Mouse (Mus musculus) kidney, adult 2 months (tissue): ENCODE data around the gene Slc23a2. TPM values are rescaled to one million over a fixed set of nuclear protein-coding genes. Genes with fewer than 3 reads are reported as not detected.

Source experiments
- DNase-seq: peaks from one replicate; pipeline ENCODE4 v3.0.0; 2021
- H3K27ac ChIP-seq: fragments of 200-500 bp; 2 replicates; pipeline ENCODE4 v1.5.1; 2012; ENCODE audit warnings: low read depth, low read length, control low read depth, inconsistent platforms; ENCODE audit not compliant: insufficient read depth
- H3K27me3 ChIP-seq: fragments of 200-500 bp; replicated peaks from 2 replicates; pipeline ENCODE4 v1.6.1; 2012; ENCODE audit warnings: mild to moderate bottlenecking, moderate library complexity, low read length, inconsistent platforms; ENCODE audit not compliant: control insufficient read depth, insufficient read depth
- H3K36me3 ChIP-seq: fragments of 200-500 bp; 2 replicates; pipeline ENCODE4 v1.6.1; 2012; ENCODE audit warnings: mild to moderate bottlenecking, moderate library complexity, low read length, inconsistent platforms; ENCODE audit not compliant: control insufficient read depth, insufficient read depth
- H3K4me1 ChIP-seq: fragments of 200-500 bp; 2 replicates; pipeline ENCODE4 v1.6.1; 2011; ENCODE audit warnings: low read length; ENCODE audit not compliant: control insufficient read depth, insufficient read depth
- H3K4me3 ChIP-seq: fragments of 200-500 bp; 2 replicates; pipeline ENCODE4 v1.5.1; 2011; ENCODE audit warnings: mild to moderate bottlenecking, low read depth, low read length, control low read depth; ENCODE audit not compliant: insufficient read depth
- CTCF ChIP-seq: fragments of 200-500 bp; conservative IDR thresholded peaks from 2 replicates; pipeline ENCODE4 v1.5.1; 2011; ENCODE audit warnings: low read depth, mild to moderate bottlenecking, control low read depth, low read length, moderate library complexity, mixed read lengths; ENCODE audit not compliant: insufficient read depth, insufficient read length
- POLR2A ChIP-seq: fragments of 200-500 bp; IDR thresholded peaks from one replicate; pipeline ENCODE4 v1.6.1; 2011; ENCODE audit warnings: low read depth, low read length, control low read depth
- WGBS: fragments of 180-500 bp; shearing (Covaris S2); methylation state at CpG from one replicate; pipeline ENCODE4 v1.1.7; 2018; 5-methylcytosine and 5-hydroxymethylcytosine counted together
- polyA plus RNA-seq: library from polyadenylated mRNA; depleted of rRNA; stranded (reverse); fragments of >200 nt; gene quantifications from 2 replicates; pipeline ENCODE4 v1.2.3, GENCODE M21; 2012

Slc23a2 gene
- polyA plus RNA-seq, 1 experiment = 15.3 TPM

DNA sequence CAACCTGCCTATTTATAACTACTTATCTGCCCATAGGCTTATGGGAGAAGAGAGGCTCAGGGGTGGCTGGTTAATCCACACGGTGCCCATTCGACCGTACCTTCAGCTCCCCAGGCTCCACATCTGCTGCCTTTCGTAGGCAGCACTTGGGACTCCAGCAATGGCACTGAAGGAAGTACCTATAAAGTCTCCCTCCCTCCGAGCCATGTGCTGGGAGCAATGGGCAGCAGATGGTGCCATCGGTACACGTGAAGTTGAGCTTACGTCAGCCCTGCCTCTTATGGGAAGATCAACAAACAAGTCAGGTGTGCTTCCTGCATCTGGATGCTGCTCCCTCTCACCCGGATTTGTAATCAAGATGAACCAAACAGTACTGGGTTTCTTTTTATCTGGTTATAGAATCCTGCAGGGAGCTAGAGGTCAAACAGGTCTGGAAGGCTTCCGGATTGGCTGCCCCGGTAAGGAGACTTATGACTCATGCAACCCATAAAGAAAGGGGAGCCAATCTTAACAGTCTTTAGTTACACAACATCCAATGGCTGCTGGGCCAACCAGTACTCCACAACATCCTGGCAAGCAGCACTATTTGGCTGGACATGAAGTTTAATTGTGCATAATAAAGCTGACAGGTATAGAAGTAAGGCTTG lies 80.6 kb downstream of the Slc23a2 start:
- H3K27ac ChIP-seq = no peak overlapping the region
- DNase-seq = no peak
- no peaks in the 10 kb centered on the region for H3K27me3 ChIP-seq
- H3K4me1 ChIP-seq = no peaks in the 10 kb centered on the region
- TF ChIP-seq CTCF = peak; percentile 58
- no peak for TF ChIP-seq POLR2A
- WGBS = 57% methylated on average over 11 of the region's 11 CpGs
- no peaks in the 10 kb centered on the region; the same call in 1 of the 2 replicates for H3K36me3 ChIP-seq
- H3K4me3 ChIP-seq = no peak overlapping the region

DNA sequence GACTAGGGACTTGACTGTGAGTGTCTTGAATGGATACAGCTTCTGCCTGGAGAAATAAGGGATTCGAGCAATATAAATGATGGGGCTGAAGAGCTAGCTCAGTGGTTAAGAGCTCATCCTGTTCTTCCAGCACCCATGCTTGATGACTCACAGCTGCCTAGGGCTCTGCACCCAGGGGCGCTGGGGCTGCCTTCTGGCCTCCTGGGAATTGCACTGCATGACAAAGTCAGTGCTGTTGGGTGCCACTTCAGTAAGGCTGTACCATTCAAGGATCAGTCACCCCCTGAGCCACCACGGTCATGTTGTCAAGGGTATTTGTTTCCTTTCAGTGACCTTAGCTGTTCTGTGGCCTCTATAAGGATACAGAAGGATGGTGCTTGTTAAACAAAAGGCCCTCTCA lies 81.1 kb downstream of the Slc23a2 start:
- no peak for TF ChIP-seq POLR2A
- TF ChIP-seq CTCF = no peak
- no peak for DNase-seq
- Histone ChIP-seq H3K36me3 (no peaks in the 10 kb centered on the region; the same call in 1 of the 2 replicates), H3K4me3 (no peak overlapping the region), H3K4me1 (no peaks in the 10 kb centered on the region), H3K27ac (no peak overlapping the region), H3K27me3 (no peaks in the 10 kb centered on the region)
- 80% methylated on average over 3 of the region's 3 CpGs for WGBS

- no peaks in the 10 kb centered on the region; the same call in 1 of the 2 replicates for H3K36me3 ChIP-seq
- DNase-seq = no peak
- no peak overlapping the region for H3K4me3 ChIP-seq
- TF ChIP-seq CTCF = no peak
- no peak for TF ChIP-seq POLR2A
- no peak overlapping the region for H3K27ac ChIP-seq
- no peaks in the 10 kb centered on the region for H3K27me3 ChIP-seq
- no peaks in the 10 kb centered on the region for H3K4me1 ChIP-seq
- 95% methylated on average over 11 of the region's 11 CpGs for WGBS
Measured at GRCm38 (mm10) chr2:132061884-132062283, 83.0 kb downstream of the Slc23a2 start.

DNA sequence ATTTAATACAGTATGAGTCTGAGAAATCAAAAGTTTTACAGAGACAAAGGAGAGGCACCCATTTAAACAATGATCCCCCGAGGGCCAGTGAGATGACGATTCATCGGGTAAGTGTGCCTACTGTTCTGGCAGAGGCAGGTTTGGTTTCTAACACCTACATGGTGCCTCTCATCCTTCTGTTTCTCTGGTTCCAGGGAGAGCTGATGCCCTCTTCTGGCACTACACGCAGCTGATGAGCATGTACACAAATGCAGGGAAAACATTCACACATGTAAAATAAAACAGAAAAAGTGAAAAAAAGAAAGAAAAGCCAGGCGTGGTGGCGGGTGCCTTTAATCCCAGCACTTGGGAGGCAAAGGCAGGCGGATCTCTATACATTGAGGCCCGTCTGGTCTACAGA lies 85.0 kb downstream of the Slc23a2 start:
- Histone ChIP-seq H3K4me3 (no peak overlapping the region), H3K27ac (no peak overlapping the region), H3K4me1 (no peaks in the 10 kb centered on the region), H3K36me3 (no peaks in the 10 kb centered on the region; the same call in 1 of the 2 replicates), H3K27me3 (no peaks in the 10 kb centered on the region)
- TF ChIP-seq CTCF (peak; percentile 45; the same call in 1 of the 2 replicates), POLR2A (no peak)
- WGBS = 92% methylated on average over 8 of the region's 8 CpGs
- no peak for DNase-seq

- no peak for DNase-seq
- TF ChIP-seq POLR2A (no peak), CTCF (no peak)
- no peaks in the 10 kb centered on the region for H3K27me3 ChIP-seq
- no peak overlapping the region for H3K4me3 ChIP-seq
- H3K36me3 ChIP-seq = no peaks in the 10 kb centered on the region; the same call in 1 of the 2 replicates
- 83% methylated on average over 8 of the region's 8 CpGs for WGBS
- H3K4me1 ChIP-seq = 0 out of 2 replicates have a peak, but pooled peaks cover 3% of the 10 kb centered on the region
- H3K27ac ChIP-seq = no peak overlapping the region
Measured at GRCm38 (mm10) chr2:132055349-132055753, 89.6 kb downstream of the Slc23a2 start.

GRCm38 (mm10) chr2:132053824-132054223 lies 91.1 kb downstream of the Slc23a2 start:
- DNase-seq = no peak
- peaks cover 6% of the 10 kb centered on the region; the same call in 1 of the 2 replicates for H3K4me1 ChIP-seq
- no peak for TF ChIP-seq POLR2A
- TF ChIP-seq CTCF = no peak
- no peaks in the 10 kb centered on the region; the same call in 1 of the 2 replicates for H3K36me3 ChIP-seq
- 75% methylated on average over 4 of the region's 4 CpGs for WGBS
- H3K27ac ChIP-seq = no peak overlapping the region
- no peaks in the 10 kb centered on the region for H3K27me3 ChIP-seq
- no peak overlapping the region for H3K4me3 ChIP-seq

DNA sequence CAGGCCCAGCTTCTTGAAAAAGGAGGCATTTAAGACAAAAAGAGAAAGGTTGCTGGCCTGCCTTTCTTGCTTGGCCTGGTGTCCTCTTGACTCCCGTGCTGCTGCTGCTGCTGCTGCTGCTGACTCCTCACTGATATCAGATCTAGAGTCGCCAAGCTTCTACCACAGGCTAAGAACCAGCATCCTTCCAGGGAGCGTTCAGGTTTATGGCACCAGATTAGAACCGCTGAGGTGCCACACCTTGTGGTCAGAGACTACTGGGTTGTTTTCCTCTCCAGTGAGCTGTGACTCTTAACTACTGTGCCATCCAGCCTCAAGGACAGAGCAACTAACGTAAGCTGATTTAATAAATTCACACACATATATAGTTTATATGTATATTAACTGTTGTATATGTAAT lies 93.1 kb downstream of the Slc23a2 start:
- no peaks in the 10 kb centered on the region; the same call in 1 of the 2 replicates for H3K36me3 ChIP-seq
- H3K4me3 ChIP-seq = no peak overlapping the region
- H3K27ac ChIP-seq = no peak overlapping the region
- H3K27me3 ChIP-seq = no peaks in the 10 kb centered on the region
- H3K4me1 ChIP-seq = peaks cover 9% of the 10 kb centered on the region; the same call in 1 of the 2 replicates
- TF ChIP-seq POLR2A (no peak), CTCF (no peak)
- 44% methylated on average over 5 of the region's 5 CpGs for WGBS
- no peak for DNase-seq
